12 mouse cellular contexts compared by ENCODE assay signal in the genomic region with DNA sequence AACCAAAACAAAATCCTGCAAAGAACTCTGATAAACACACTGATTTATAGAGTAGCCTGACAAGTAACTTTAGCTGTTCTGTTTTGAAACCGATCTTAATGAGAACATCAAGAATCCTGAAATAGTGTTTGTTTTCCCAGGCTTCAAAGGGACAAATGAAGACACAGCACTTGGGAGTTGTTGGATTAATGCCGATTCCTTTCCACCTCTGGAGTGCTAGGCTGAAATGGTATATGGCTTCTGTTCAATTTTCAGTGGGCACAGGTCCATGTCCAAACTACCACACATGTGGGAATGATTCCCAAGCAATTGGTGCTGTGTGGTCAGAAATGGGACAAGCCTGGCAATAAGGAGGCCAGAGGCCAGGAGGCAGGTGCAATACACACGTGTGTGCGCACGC. TPM values are rescaled to one million over a fixed set of nuclear protein-coding genes. Genes with fewer than 3 reads are reported as not detected.
DNase-seq lines count a peak whose midpoint lies in the region; ATAC-seq and TF ChIP-seq lines count a peak whose summit lies in the region.
"Had no signal": no experiment of that assay in that cellular context is flagged by ENCODE, and none has a peak within 500 bp of the region (broad histone marks: within the 10 kb centered on the region; RNA-seq: fewer than 3 reads in every experiment).

No protein-coding gene starts in this region.

- WGBS in forebrain, embryonic 13.5 days = 64% methylated on average over 5 of the region's 5 CpGs
- WGBS in forebrain, embryonic 12.5 days = 75% methylated on average over 5 of the region's 5 CpGs
- WGBS in midbrain, embryonic 13.5 days = 78% methylated on average over 5 of the region's 5 CpGs
- 84% methylated on average over 5 of the region's 5 CpGs for WGBS in midbrain, embryonic 11.5 days
- 52% methylated on average over 5 of the region's 5 CpGs for WGBS in kidney, postnatal 0 days
- WGBS in neural tube, embryonic 15.5 days = 70% methylated on average over 5 of the region's 5 CpGs
- 81% methylated on average over 5 of the region's 5 CpGs for WGBS in intestine, embryonic 15.5 days

- no peak overlapping the region for H3K4me3 ChIP-seq in forebrain, embryonic 13.5 days
- no peak overlapping the region for H3K4me3 ChIP-seq in forebrain, embryonic 12.5 days (replicated peaks)
- H3K4me3 ChIP-seq in midbrain, embryonic 13.5 days (replicated peaks) = no peak overlapping the region
- no peak overlapping the region for H3K4me3 ChIP-seq in midbrain, embryonic 11.5 days (ENCODE audit: low read depth, low read length)
- no peak overlapping the region for H3K4me3 ChIP-seq in kidney, postnatal 0 days (replicated peaks; ENCODE audit: low read depth, low read length)
- H3K4me3 ChIP-seq in neural tube, embryonic 15.5 days (replicated peaks) = no peak overlapping the region
- H3K4me3 ChIP-seq in intestine, embryonic 15.5 days (replicated peaks) = no peak overlapping the region
- H3K4me3 ChIP-seq: erythroblast, embryonic 14.5 days; heart, embryonic 15.5 days; liver, embryonic 15.5 days; myocyte had no signal

- H3K27ac ChIP-seq in forebrain, embryonic 13.5 days = no peak overlapping the region
- no peak overlapping the region for H3K27ac ChIP-seq in forebrain, embryonic 12.5 days
- H3K27ac ChIP-seq in midbrain, embryonic 13.5 days = no peak overlapping the region
- no peak overlapping the region for H3K27ac ChIP-seq in midbrain, embryonic 11.5 days (ENCODE audit: low read depth, low read length)
- no peak overlapping the region for H3K27ac ChIP-seq in kidney, postnatal 0 days
- no peak overlapping the region for H3K27ac ChIP-seq in neural tube, embryonic 15.5 days (replicated peaks)
- no peak overlapping the region for H3K27ac ChIP-seq in intestine, embryonic 15.5 days
- H3K27ac ChIP-seq: heart, embryonic 15.5 days; liver, embryonic 15.5 days had no signal

- DNase-seq in midbrain, embryonic 11.5 days (ENCODE audit: low spot score, missing footprints) = no peak
- peak; percentile 80 for DNase-seq in kidney, postnatal 0 days (ENCODE audit: low spot score)
- no peak for DNase-seq in yolk sac, embryonic 10.5 days (ENCODE audit: low spot score)

- no peaks in the 10 kb centered on the region for H3K9me3 ChIP-seq in forebrain, embryonic 13.5 days (replicated peaks)
- H3K9me3 ChIP-seq in forebrain, embryonic 12.5 days = no peaks in the 10 kb centered on the region
- H3K9me3 ChIP-seq in midbrain, embryonic 13.5 days = no peaks in the 10 kb centered on the region
- H3K9me3 ChIP-seq in midbrain, embryonic 11.5 days (ENCODE audit: control insufficient read depth, low read length) = no peaks in the 10 kb centered on the region
- no peaks in the 10 kb centered on the region for H3K9me3 ChIP-seq in kidney, postnatal 0 days (replicated peaks; ENCODE audit: low read length)
- no peaks in the 10 kb centered on the region for H3K9me3 ChIP-seq in neural tube, embryonic 15.5 days (replicated peaks)
- no peaks in the 10 kb centered on the region for H3K9me3 ChIP-seq in intestine, embryonic 15.5 days
- H3K9me3 ChIP-seq: heart, embryonic 15.5 days; liver, embryonic 15.5 days had no signal

- peak overlapping the region; percentile 27 for H3K4me2 ChIP-seq in forebrain, embryonic 13.5 days
- H3K4me2 ChIP-seq in forebrain, embryonic 12.5 days = no peak overlapping the region
- 0 out of 2 replicates have a peak overlapping the region, but pooled peaks have one; percentile 1 for H3K4me2 ChIP-seq in midbrain, embryonic 13.5 days (replicated peaks)
- H3K4me2 ChIP-seq in midbrain, embryonic 11.5 days = no peak overlapping the region
- H3K4me2 ChIP-seq in kidney, postnatal 0 days (ENCODE audit: low read length) = no peak overlapping the region
- H3K4me2 ChIP-seq in neural tube, embryonic 15.5 days = 0 out of 2 replicates have a peak overlapping the region, but pooled peaks have one; percentile 3
- H3K4me2 ChIP-seq in intestine, embryonic 15.5 days (replicated peaks) = no peak overlapping the region
- H3K4me2 ChIP-seq: heart, embryonic 15.5 days; liver, embryonic 15.5 days had no signal

- no peaks in the 10 kb centered on the region for H3K27me3 ChIP-seq in forebrain, embryonic 13.5 days
- H3K27me3 ChIP-seq in forebrain, embryonic 12.5 days = no peaks in the 10 kb centered on the region
- no peaks in the 10 kb centered on the region for H3K27me3 ChIP-seq in midbrain, embryonic 13.5 days
- no peaks in the 10 kb centered on the region for H3K27me3 ChIP-seq in midbrain, embryonic 11.5 days (ENCODE audit: control insufficient read depth, insufficient read depth, low read length)
- no peaks in the 10 kb centered on the region for H3K27me3 ChIP-seq in kidney, postnatal 0 days (ENCODE audit: insufficient read depth, low read length)
- H3K27me3 ChIP-seq in neural tube, embryonic 15.5 days (replicated peaks) = no peaks in the 10 kb centered on the region
- no peaks in the 10 kb centered on the region for H3K27me3 ChIP-seq in intestine, embryonic 15.5 days (replicated peaks)
- H3K27me3 ChIP-seq: heart, embryonic 15.5 days; liver, embryonic 15.5 days had no signal

- H3K9ac ChIP-seq in forebrain, embryonic 13.5 days = no peak overlapping the region
- H3K9ac ChIP-seq in forebrain, embryonic 12.5 days = no peak overlapping the region
- no peak overlapping the region for H3K9ac ChIP-seq in midbrain, embryonic 13.5 days (replicated peaks)
- no peak overlapping the region for H3K9ac ChIP-seq in midbrain, embryonic 11.5 days (ENCODE audit: low read length)
- no peak overlapping the region for H3K9ac ChIP-seq in kidney, postnatal 0 days (ENCODE audit: low read depth, low read length)
- H3K9ac ChIP-seq in neural tube, embryonic 15.5 days (replicated peaks) = no peak overlapping the region
- no peak overlapping the region for H3K9ac ChIP-seq in intestine, embryonic 15.5 days
- H3K9ac ChIP-seq: heart, embryonic 15.5 days; liver, embryonic 15.5 days had no signal

- TF ChIP-seq CTCF in kidney, postnatal 0 days (IDR thresholded peaks at IDR 0.05; ENCODE audit: low read depth) = no peak

- no peak for ATAC-seq in forebrain, embryonic 13.5 days
- no peak for ATAC-seq in forebrain, embryonic 12.5 days (ENCODE audit: low FRiP score)
- ATAC-seq in midbrain, embryonic 13.5 days = no peak
- no peak for ATAC-seq in midbrain, embryonic 11.5 days (ENCODE audit: low FRiP score)
- ATAC-seq in kidney, postnatal 0 days (replicated peaks; ENCODE audit: low FRiP score, low read depth) = no peak
- no peak for ATAC-seq in neural tube, embryonic 15.5 days (ENCODE audit: low FRiP score)
- no peak for ATAC-seq in intestine, embryonic 15.5 days

- H3K36me3 ChIP-seq in forebrain, embryonic 13.5 days (ENCODE audit: poor library complexity, severe bottlenecking) = no peaks in the 10 kb centered on the region; the same call in 1 of the 2 replicates
- H3K36me3 ChIP-seq in forebrain, embryonic 12.5 days (replicated peaks) = 0 out of 2 replicates have a peak, but pooled peaks cover 6% of the 10 kb centered on the region
- peaks cover 6% of the 10 kb centered on the region for H3K36me3 ChIP-seq in midbrain, embryonic 13.5 days
- H3K36me3 ChIP-seq in midbrain, embryonic 11.5 days (ENCODE audit: control insufficient read depth, insufficient read depth, low read length) = no peaks in the 10 kb centered on the region
- no peaks in the 10 kb centered on the region for H3K36me3 ChIP-seq in kidney, postnatal 0 days (ENCODE audit: insufficient read depth, low read length)
- H3K36me3 ChIP-seq in neural tube, embryonic 15.5 days = peaks cover 2% of the 10 kb centered on the region; the same call in 1 of the 2 replicates
- H3K36me3 ChIP-seq in intestine, embryonic 15.5 days = no peaks in the 10 kb centered on the region
- H3K36me3 ChIP-seq: heart, embryonic 15.5 days; liver, embryonic 15.5 days had no signal

- peaks cover 33% of the 10 kb centered on the region for H3K4me1 ChIP-seq in forebrain, embryonic 13.5 days
- peaks cover 25% of the 10 kb centered on the region for H3K4me1 ChIP-seq in forebrain, embryonic 12.5 days
- peaks cover 26% of the 10 kb centered on the region for H3K4me1 ChIP-seq in midbrain, embryonic 13.5 days (replicated peaks)
- H3K4me1 ChIP-seq in midbrain, embryonic 11.5 days (ENCODE audit: control insufficient read depth, insufficient read depth, low read length) = peaks cover 2% of the 10 kb centered on the region; the same call in 1 of the 2 replicates
- 0 out of 2 replicates have a peak, but pooled peaks cover 3% of the 10 kb centered on the region for H3K4me1 ChIP-seq in kidney, postnatal 0 days (replicated peaks; ENCODE audit: insufficient read depth, low read length)
- peaks cover 29% of the 10 kb centered on the region for H3K4me1 ChIP-seq in neural tube, embryonic 15.5 days
- H3K4me1 ChIP-seq in intestine, embryonic 15.5 days (replicated peaks) = no peaks in the 10 kb centered on the region

RNA-seq across cellular contexts. Expression of a gene that starts 3.7 kb away (rescaled TPM):
- polyA plus RNA-seq in forebrain, embryonic 13.5 days (2015; fragmentation: Nextera tagmentation; extraction: Ambion mirVana) = 10.3 and 11.0 TPM in 2 replicates
- polyA plus RNA-seq in forebrain, embryonic 12.5 days (2016; fragmentation: Nextera tagmentation; extraction: Ambion mirVana) = 7.4 and 8.5 TPM in 2 replicates
- 11.8 TPM in 2 replicates for polyA plus RNA-seq in midbrain, embryonic 13.5 days (2015; fragmentation: Nextera tagmentation; extraction: Ambion mirVana)
- 3.4 and 4.5 TPM in 2 replicates for polyA plus RNA-seq in midbrain, embryonic 11.5 days (2014; fragmentation: Nextera tagmentation; extraction: Ambion mirVana)
- 6.5 and 7.2 TPM in 2 replicates for polyA plus RNA-seq in kidney, postnatal 0 days (2015; fragmentation: Nextera tagmentation; extraction: Ambion mirVana)
- polyA plus RNA-seq in neural tube, embryonic 15.5 days (2015; fragmentation: Nextera tagmentation; extraction: Ambion mirVana) = 8.8 and 9.0 TPM in 2 replicates
- polyA plus RNA-seq in intestine, embryonic 15.5 days (2015; fragmentation: Nextera tagmentation; extraction: Ambion mirVana) = 3.6 and 4.0 TPM in 2 replicates

Comparison
In these comparisons a context has a peak if more than half of its experiments do, and no peak if none do; other contexts are left out.
1. H3K4me2 ChIP-seq: peak in forebrain, embryonic 13.5 days (single experiment), midbrain, embryonic 13.5 days (single experiment) and neural tube, embryonic 15.5 days (single experiment); none in forebrain, embryonic 12.5 days (single experiment), midbrain, embryonic 11.5 days (single experiment), kidney, postnatal 0 days (single experiment) and intestine, embryonic 15.5 days (single experiment).